Mouse (Mus musculus) gastrocnemius, adult 2 months (tissue): ENCODE measurements around the gene Dnmt3a. TPM values are rescaled to one million over a fixed set of nuclear protein-coding genes. Genes with fewer than 3 reads are reported as not detected.

Experiments
- DNase-seq: peaks from one replicate; pipeline ENCODE4 v3.0.0; 2022
- H3K27ac ChIP-seq: fragments of 200-600 bp; 2 replicates; pipeline ENCODE4 v1.8.1; 2022; ENCODE audit warnings: mild to moderate bottlenecking
- H3K4me3 ChIP-seq: fragments of 200-600 bp; 2 replicates; pipeline ENCODE4 v1.8.1; 2022; ENCODE audit warnings: mild to moderate bottlenecking, moderate library complexity
- CTCF ChIP-seq: fragments of 200-600 bp; IDR thresholded peaks from 2 replicates; pipeline ENCODE4 v1.8.1; 2022; ENCODE audit warnings: antibody characterized with exemption, mild to moderate bottlenecking, moderate library complexity
- intact Hi-C: fragments of 180-260 bp; cut with DNase I; formaldehyde crosslinking; loops from one replicate; pipeline ENCODE4 v1.15.1; 2025
- total RNA-seq, 2 experiments: library from RNA; stranded (reverse); gene quantifications; 2 replicates each; pipeline ENCODE4 v1.2.3; 2021

Dnmt3a gene
- total RNA-seq, 2 experiments from 2014 or later = 57.5 to 97.5 TPM

GRCm38 (mm10) chr12:3776015-3776414, 29.8 kb upstream of the Dnmt3a start:
- intact Hi-C loops = no loop called here
- DNase-seq = no peak

GRCm38 (mm10) chr12:3777682-3778081, 28.1 kb upstream of the Dnmt3a start:
- TF ChIP-seq CTCF = no peak
- Histone ChIP-seq H3K27ac (no peak overlapping the region), H3K4me3 (no peak overlapping the region)
- intact Hi-C loops = no loop called here
- no peak for DNase-seq

More at GRCm38 (mm10) chr12:3776015-3776414, 29.8 kb upstream of the Dnmt3a start:
- Histone ChIP-seq H3K4me3 (no peak overlapping the region), H3K27ac (no peak overlapping the region)
- no peak for TF ChIP-seq CTCF

GRCm38 (mm10) chr12:3778286-3778685, 27.5 kb upstream of the Dnmt3a start:
- Histone ChIP-seq H3K4me3 (no peak overlapping the region), H3K27ac (no peak overlapping the region)
- no peak for TF ChIP-seq CTCF
- intact Hi-C loops = no loop called here
- no peak for DNase-seq

GRCm38 (mm10) chr12:3779639-3780038, 26.2 kb upstream of the Dnmt3a start:
- Histone ChIP-seq H3K4me3 (no peak overlapping the region), H3K27ac (peak overlapping the region; percentile 88)
- TF ChIP-seq CTCF = no peak
- DNase-seq = no peak
- intact Hi-C loops = loop anchor here (2.0 kb wide), 1 partner anchor 15 kb away; no protein-coding TSS in a partner anchor

- no peak for TF ChIP-seq CTCF
- peak; percentile 78 for DNase-seq
- intact Hi-C loops = loop anchor here (2.0 kb wide), 1 partner anchor 16 kb away; no protein-coding TSS in a partner anchor
- peak overlapping the region; percentile 4; the same call in 1 of the 2 replicates for H3K4me3 ChIP-seq
- H3K27ac ChIP-seq = peak overlapping the region; percentile 88
These were observed 25.4 kb upstream of the Dnmt3a start for GRCm38 (mm10) chr12:3780405-3780891.

GRCm38 (mm10) chr12:3780931-3781471, 24.8 kb upstream of the Dnmt3a start:
- H3K4me3 ChIP-seq = peak overlapping the region; percentile 44
- peak overlapping the region; percentile 88 for H3K27ac ChIP-seq
- intact Hi-C loops = loop anchor here (1.0 to 2.0 kb wide), 2 partner anchors 16 to 25 kb away; partner anchors contain the start of gene Dnmt3a
- no peak for DNase-seq
- no peak for TF ChIP-seq CTCF

- intact Hi-C loops = loop anchor here (1.0 to 2.0 kb wide), 2 partner anchors 17 to 25 kb away; partner anchors contain the start of gene Dnmt3a
- peak overlapping the region; percentile 44 for H3K4me3 ChIP-seq
- DNase-seq = peak; percentile 95
- peak overlapping the region; percentile 88 for H3K27ac ChIP-seq
- peak; percentile 94 for TF ChIP-seq CTCF
These were observed 24.3 kb upstream of the Dnmt3a start for GRCm38 (mm10) chr12:3781482-3781881.

- DNase-seq = no peak
- Histone ChIP-seq H3K27ac (no peak overlapping the region), H3K4me3 (no peak overlapping the region)
- intact Hi-C loops = no loop called here
- no peak for TF ChIP-seq CTCF
These were observed 22.5 kb upstream of the Dnmt3a start for GRCm38 (mm10) chr12:3783196-3783825.

GRCm38 (mm10) chr12:3784258-3784657, 21.5 kb upstream of the Dnmt3a start:
- DNase-seq = no peak
- no peak overlapping the region for H3K27ac ChIP-seq
- intact Hi-C loops = no loop called here
- TF ChIP-seq CTCF = no peak
- H3K4me3 ChIP-seq = no peak overlapping the region

GRCm38 (mm10) chr12:3784729-3785128, 21.1 kb upstream of the Dnmt3a start:
- Histone ChIP-seq H3K27ac (no peak overlapping the region), H3K4me3 (no peak overlapping the region)
- intact Hi-C loops = no loop called here
- TF ChIP-seq CTCF = no peak
- DNase-seq = no peak

GRCm38 (mm10) chr12:3787041-3787440, 18.8 kb upstream of the Dnmt3a start:
- intact Hi-C loops = loop anchor here (2.0 kb wide), 1 partner anchor 18 kb away; no protein-coding TSS in a partner anchor
- DNase-seq = no peak
- H3K4me3 ChIP-seq = no peak overlapping the region
- TF ChIP-seq CTCF = no peak
- no peak overlapping the region for H3K27ac ChIP-seq

- H3K27ac ChIP-seq = no peak overlapping the region
- no peak for TF ChIP-seq CTCF
- no peak overlapping the region for H3K4me3 ChIP-seq
- intact Hi-C loops = loop anchor here (2.0 kb wide), 1 partner anchor 17 kb away; no protein-coding TSS in a partner anchor
- DNase-seq = no peak
These were observed 18.3 kb upstream of the Dnmt3a start for GRCm38 (mm10) chr12:3787541-3787940.

GRCm38 (mm10) chr12:3788421-3789051, 17.3 kb upstream of the Dnmt3a start:
- intact Hi-C loops = no loop called here
- TF ChIP-seq CTCF = no peak
- H3K27ac ChIP-seq = peak overlapping the region; percentile 2
- H3K4me3 ChIP-seq = no peak overlapping the region
- peak; percentile 32 for DNase-seq
